Mouse (Mus musculus) megakaryocyte, adult 5-6 weeks (primary cell): ENCODE measurements around the gene Zic2. TPM values are rescaled to one million over a fixed set of nuclear protein-coding genes. Genes with fewer than 3 reads are reported as not detected.

Experiments
- ATAC-seq: 2 replicates; pipeline ENCODE4 v1.8.0; 2016; ENCODE audit warnings: mild to moderate bottlenecking, inconsistent platforms; ENCODE audit not compliant: poor library complexity, severe bottlenecking
- total RNA-seq, 2 experiments: library from RNA; stranded (forward) in 1 of 2; stranded (reverse) in 1 of 2; fragments of 153-499, 151-499 nt in 1 of 2; fragments of 221-1000, 200-1000 nt in 1 of 2; gene quantifications; 2 replicates each; pipeline versions ENCODE4 v1.2.3 to v1.2.4; 2015 to 2017

Gene Zic2
- total RNA-seq, 2 experiments from 2014 or later, result not detected

- ATAC-seq, result no peak
Measured at GRCm38 (mm10) chr14:122476041-122476821, 996 bp downstream of the Zic2 start.

- no peak for ATAC-seq
Measured at GRCm38 (mm10) chr14:122476822-122477215, 1.6 kb downstream of the Zic2 start.

- no peak for ATAC-seq
Measured at GRCm38 (mm10) chr14:122477261-122477671, 2.0 kb downstream of the Zic2 start.

GRCm38 (mm10) chr14:122477971-122478573 lies 2.8 kb downstream of the Zic2 start:
- ATAC-seq, result no peak

GRCm38 (mm10) chr14:122478574-122479011 lies 3.4 kb downstream of the Zic2 start:
- ATAC-seq, result no peak

- no peak for ATAC-seq
Measured at GRCm38 (mm10) chr14:122479461-122480109, 4.3 kb downstream of the Zic2 start.

GRCm38 (mm10) chr14:122480355-122480754 lies 5.1 kb downstream of the Zic2 start:
- no peak for ATAC-seq

GRCm38 (mm10) chr14:122481181-122481580 lies 5.9 kb downstream of the Zic2 start:
- ATAC-seq, result no peak

- ATAC-seq, result no peak
Measured at GRCm38 (mm10) chr14:122482081-122483023, 7.1 kb downstream of the Zic2 start.

- ATAC-seq, result no peak
Measured at GRCm38 (mm10) chr14:122483024-122483385, 7.8 kb downstream of the Zic2 start.

- ATAC-seq, result no peak
Measured at GRCm38 (mm10) chr14:122483556-122484421, 8.6 kb downstream of the Zic2 start.

- ATAC-seq, result no peak
Measured at GRCm38 (mm10) chr14:122484458-122484843, 9.2 kb downstream of the Zic2 start.

GRCm38 (mm10) chr14:122484844-122485551 lies 9.8 kb downstream of the Zic2 start:
- no peak for ATAC-seq

- 0 out of 2 replicates have a peak, but pooled peaks have one; percentile 12 for ATAC-seq
Measured at GRCm38 (mm10) chr14:122485635-122486181, 10.5 kb downstream of the Zic2 start.

- ATAC-seq, result no peak
Measured at GRCm38 (mm10) chr14:122486611-122487010, 11.4 kb downstream of the Zic2 start.

- ATAC-seq, result no peak
Measured at GRCm38 (mm10) chr14:122487366-122487765, 12.1 kb downstream of the Zic2 start.

GRCm38 (mm10) chr14:122489041-122489440 lies 13.8 kb downstream of the Zic2 start:
- no peak for ATAC-seq

- no peak for ATAC-seq
Measured at GRCm38 (mm10) chr14:122489686-122490414, 14.6 kb downstream of the Zic2 start.
